Mouse (Mus musculus): ENCODE results near the gene Shisa4. TPM values are rescaled to one million over a fixed set of nuclear protein-coding genes. Genes with fewer than 3 reads are reported as not detected.
"Not testable (repeated sequence)": the region's sequence is repeated elsewhere in the genome, so short reads cannot be mapped to it uniquely, and the experiment has no call there.

Shisa4 gene
- polyA plus RNA-seq, 1 experiment from 2014 or later, result 23.5 TPM

DNA sequence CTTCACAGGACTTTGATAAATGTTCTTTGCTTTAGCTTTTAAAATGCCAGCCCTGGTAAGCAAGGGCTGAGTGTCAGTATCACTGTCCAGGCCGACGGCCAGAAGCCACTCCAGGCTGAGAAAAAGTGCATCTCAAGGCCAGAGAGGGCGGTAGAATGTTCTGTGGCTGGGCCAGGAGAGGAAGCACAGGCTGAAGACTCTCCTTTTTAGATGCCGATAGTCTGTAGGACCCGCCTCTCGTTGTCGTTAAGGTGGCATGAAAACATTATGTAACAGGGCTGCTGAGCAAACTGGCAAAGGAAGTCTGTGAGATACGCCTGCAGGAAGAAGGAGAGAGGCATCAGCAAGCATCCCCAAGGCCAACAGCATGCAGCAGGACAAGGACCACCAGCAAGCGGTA, 10.1 kb upstream of the Shisa4 start:
- Histone ChIP-seq H3K4me1 (ENCODE audit: control insufficient read depth, insufficient read depth, low read length) (peaks cover 6% of the 10 kb centered on the region), H3K36me3 (ENCODE audit: control insufficient read depth, insufficient read depth) (peaks cover 69% of the 10 kb centered on the region), H3K4me3 (ENCODE audit: low read length) (no peak overlapping the region), H3K27ac (ENCODE audit: low read length) (no peak overlapping the region), H3K9me3 (replicated peaks; ENCODE audit: control insufficient read depth, low read length) (no peaks in the 10 kb centered on the region), H3K4me2 (ENCODE audit: low read depth, low read length) (no peak overlapping the region), H3K9ac (ENCODE audit: low read length) (no peak overlapping the region), H3K27me3 (ENCODE audit: control insufficient read depth, insufficient read depth, low read length) (no peaks in the 10 kb centered on the region)
- WGBS, result 80% methylated on average over 9 of the region's 9 CpGs
- no peak for ATAC-seq (replicated peaks; ENCODE audit: extremely low read depth, insufficient read depth, low FRiP score)

- WGBS, result 94% methylated on average over 5 of the region's 5 CpGs
- H3K9me3 ChIP-seq (replicated peaks; ENCODE audit: control insufficient read depth, low read length), result no peaks in the 10 kb centered on the region
- no peak overlapping the region for H3K4me2 ChIP-seq (ENCODE audit: low read depth, low read length)
- H3K27me3 ChIP-seq (ENCODE audit: control insufficient read depth, insufficient read depth, low read length), result no peaks in the 10 kb centered on the region
- no peak overlapping the region for H3K27ac ChIP-seq (ENCODE audit: low read length)
- H3K9ac ChIP-seq (ENCODE audit: low read length), result no peak overlapping the region
- peaks cover 61% of the 10 kb centered on the region for H3K36me3 ChIP-seq (ENCODE audit: control insufficient read depth, insufficient read depth)
- peaks cover 16% of the 10 kb centered on the region for H3K4me1 ChIP-seq (ENCODE audit: control insufficient read depth, insufficient read depth, low read length)
- ATAC-seq (replicated peaks; ENCODE audit: extremely low read depth, insufficient read depth, low FRiP score), result no peak
- no peak overlapping the region for H3K4me3 ChIP-seq (ENCODE audit: low read length)
Observed at GRCm38 (mm10) chr1:135384171-135384570, 9.1 kb upstream of the Shisa4 start.

DNA sequence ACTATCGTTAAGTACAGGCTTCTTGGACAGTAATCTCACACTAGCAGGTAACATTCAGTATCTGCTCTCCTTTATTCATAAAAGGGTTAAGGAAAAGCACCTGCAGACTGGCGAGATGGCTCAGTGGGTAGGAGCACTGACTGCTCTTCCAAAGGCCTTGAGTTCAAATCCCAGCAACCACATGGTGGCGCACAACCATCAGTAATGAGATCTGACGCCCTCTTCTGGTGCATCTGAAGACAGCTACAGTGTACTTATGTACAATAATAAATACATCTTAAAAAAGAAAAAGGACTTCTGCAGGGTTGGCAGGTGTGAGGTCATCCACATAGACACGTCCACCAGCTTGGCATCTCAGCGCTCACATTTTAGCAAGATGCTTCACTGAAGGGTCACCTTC, 6.5 kb upstream of the Shisa4 start:
- peaks cover 35% of the 10 kb centered on the region for H3K36me3 ChIP-seq (ENCODE audit: control insufficient read depth, insufficient read depth)
- not testable (repeated sequence) for H3K4me2 ChIP-seq (ENCODE audit: low read depth, low read length); H3K27ac ChIP-seq (ENCODE audit: low read length); H3K27me3 ChIP-seq (ENCODE audit: control insufficient read depth, insufficient read depth, low read length); H3K4me3 ChIP-seq (ENCODE audit: low read length); H3K9me3 ChIP-seq (replicated peaks; ENCODE audit: control insufficient read depth, low read length); H3K9ac ChIP-seq (ENCODE audit: low read length); ATAC-seq (replicated peaks; ENCODE audit: extremely low read depth, insufficient read depth, low FRiP score)
- WGBS, result 64% methylated on average over 6 of the region's 6 CpGs
- H3K4me1 ChIP-seq (ENCODE audit: control insufficient read depth, insufficient read depth, low read length), result peaks cover 30% of the 10 kb centered on the region

DNA sequence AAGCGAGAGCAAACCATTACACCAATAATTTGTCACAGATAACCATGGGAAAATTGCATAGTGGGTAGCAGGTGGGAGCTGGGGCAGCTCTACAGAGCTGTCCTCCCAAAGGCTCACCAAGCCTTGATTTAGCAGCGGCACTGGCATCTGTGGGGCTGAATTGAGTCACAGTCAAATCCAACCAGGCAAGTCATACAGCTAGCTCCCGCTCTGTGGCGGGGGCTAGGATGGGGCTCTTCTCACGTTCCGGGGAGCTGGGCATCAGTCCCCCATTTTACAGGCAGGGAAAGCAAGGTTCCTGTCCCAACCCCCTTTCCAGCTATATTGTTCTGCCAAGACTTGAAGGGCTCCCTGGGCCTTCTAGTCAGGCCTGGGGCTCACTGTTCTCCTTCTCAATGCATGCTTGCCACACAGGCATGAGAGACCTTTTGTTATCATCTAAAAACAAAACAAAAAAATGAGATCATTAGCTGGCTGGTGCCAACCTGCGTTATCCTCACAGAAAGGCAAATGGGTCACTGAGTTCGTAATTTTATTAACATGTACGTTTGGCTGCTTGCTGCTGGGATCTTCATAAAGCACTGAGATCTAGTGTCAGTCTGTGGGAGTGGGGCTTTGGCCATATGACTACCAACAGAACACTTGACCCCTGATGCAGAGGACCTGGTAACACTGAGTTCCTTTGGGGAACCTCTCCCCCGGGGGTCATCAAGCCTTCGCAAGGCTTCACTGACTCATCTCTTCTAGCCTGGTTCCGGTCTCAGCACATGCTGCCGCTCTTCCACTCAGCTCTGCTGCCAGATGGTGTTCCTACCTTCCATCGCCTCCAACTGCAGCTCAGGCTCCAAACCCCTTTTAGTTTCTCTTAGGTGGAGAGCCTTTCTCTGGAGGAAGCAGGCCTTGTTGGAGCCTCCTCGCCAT, 5.3 kb upstream of the Shisa4 start:
- 0 out of 2 replicates have a peak, but pooled peaks have one; percentile 16 for ATAC-seq (replicated peaks; ENCODE audit: extremely low read depth, insufficient read depth, low FRiP score)
- Histone ChIP-seq H3K36me3 (ENCODE audit: control insufficient read depth, insufficient read depth) (peaks cover 24% of the 10 kb centered on the region), H3K4me3 (ENCODE audit: low read length) (no peak overlapping the region), H3K4me1 (ENCODE audit: control insufficient read depth, insufficient read depth, low read length) (peaks cover 30% of the 10 kb centered on the region), H3K27ac (ENCODE audit: low read length) (no peak overlapping the region), H3K4me2 (ENCODE audit: low read depth, low read length) (no peak overlapping the region), H3K9me3 (replicated peaks; ENCODE audit: control insufficient read depth, low read length) (no peaks in the 10 kb centered on the region), H3K9ac (ENCODE audit: low read length) (no peak overlapping the region), H3K27me3 (ENCODE audit: control insufficient read depth, insufficient read depth, low read length) (no peaks in the 10 kb centered on the region)
- WGBS, result 71% methylated on average over 15 of the region's 15 CpGs

GRCm38 (mm10) chr1:135379048-135379447, 4.0 kb upstream of the Shisa4 start:
- Histone ChIP-seq H3K9me3 (replicated peaks; ENCODE audit: control insufficient read depth, low read length) (no peaks in the 10 kb centered on the region), H3K27ac (ENCODE audit: low read length) (peak overlapping the region; percentile 84), H3K36me3 (ENCODE audit: control insufficient read depth, insufficient read depth) (peaks cover 12% of the 10 kb centered on the region), H3K4me1 (ENCODE audit: control insufficient read depth, insufficient read depth, low read length) (peaks cover 39% of the 10 kb centered on the region), H3K27me3 (ENCODE audit: control insufficient read depth, insufficient read depth, low read length) (no peaks in the 10 kb centered on the region), H3K4me3 (ENCODE audit: low read length) (no peak overlapping the region), H3K4me2 (ENCODE audit: low read depth, low read length) (peak overlapping the region; percentile 54), H3K9ac (ENCODE audit: low read length) (0 out of 2 replicates have a peak overlapping the region, but pooled peaks have one; percentile 38)
- 36% methylated on average over 2 of the region's 2 CpGs for WGBS
- ATAC-seq (replicated peaks; ENCODE audit: extremely low read depth, insufficient read depth, low FRiP score), result no peak

- peak overlapping the region; percentile 84 for H3K27ac ChIP-seq (ENCODE audit: low read length)
- WGBS, result 30% methylated on average over 9 of the region's 9 CpGs
- H3K9ac ChIP-seq (ENCODE audit: low read length), result peak overlapping the region; percentile 51
- H3K4me2 ChIP-seq (ENCODE audit: low read depth, low read length), result peak overlapping the region; percentile 54
- H3K4me1 ChIP-seq (ENCODE audit: control insufficient read depth, insufficient read depth, low read length), result peaks cover 42% of the 10 kb centered on the region
- H3K4me3 ChIP-seq (ENCODE audit: low read length), result no peak overlapping the region
- peaks cover 7% of the 10 kb centered on the region; the same call in 1 of the 2 replicates for H3K36me3 ChIP-seq (ENCODE audit: control insufficient read depth, insufficient read depth)
- no peaks in the 10 kb centered on the region for H3K27me3 ChIP-seq (ENCODE audit: control insufficient read depth, insufficient read depth, low read length)
- no peaks in the 10 kb centered on the region for H3K9me3 ChIP-seq (replicated peaks; ENCODE audit: control insufficient read depth, low read length)
- ATAC-seq (replicated peaks; ENCODE audit: extremely low read depth, insufficient read depth, low FRiP score), result peak; percentile 66
Observed at GRCm38 (mm10) chr1:135378576-135378975, 3.5 kb upstream of the Shisa4 start.

DNA sequence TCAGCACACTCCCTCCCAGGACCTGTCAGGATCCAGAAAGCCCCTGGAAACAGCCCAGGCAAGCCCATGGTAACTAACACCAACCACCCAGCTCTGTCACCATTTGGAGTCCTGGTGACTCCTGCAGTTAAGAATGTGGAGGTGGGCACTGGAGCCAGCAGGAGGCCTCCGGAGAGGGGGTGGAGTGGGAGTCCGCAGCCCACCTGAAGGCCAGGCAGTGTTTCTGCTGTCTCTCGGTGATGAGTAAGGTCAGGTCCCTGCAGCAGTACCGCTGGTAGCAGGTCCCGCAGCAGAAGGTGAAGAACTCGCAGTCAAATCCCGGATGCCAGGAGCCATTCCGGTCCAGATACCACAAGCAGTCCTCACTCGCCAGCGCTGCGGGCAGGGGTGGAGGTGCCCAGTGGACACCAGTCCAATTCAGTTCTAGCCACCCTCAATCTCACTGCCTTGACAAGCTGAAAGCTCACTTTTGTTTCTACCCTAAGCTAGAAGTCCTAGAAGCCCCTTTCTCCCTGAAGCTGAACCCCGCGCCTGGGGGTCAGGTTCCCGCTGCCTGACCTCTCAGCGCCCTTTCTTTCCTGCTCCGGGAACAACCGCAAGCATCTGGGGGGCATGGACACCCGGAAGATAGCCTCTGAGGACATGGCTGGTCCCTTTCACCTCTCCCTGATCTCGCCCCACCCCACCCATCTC, 716 bp downstream of the Shisa4 start:
- ATAC-seq (replicated peaks; ENCODE audit: extremely low read depth, insufficient read depth, low FRiP score), result no peak
- Histone ChIP-seq H3K27me3 (ENCODE audit: control insufficient read depth, insufficient read depth, low read length) (peaks cover 3% of the 10 kb centered on the region; the same call in 1 of the 2 replicates), H3K27ac (ENCODE audit: low read length) (peak overlapping the region; percentile 24), H3K36me3 (ENCODE audit: control insufficient read depth, insufficient read depth) (no peaks in the 10 kb centered on the region), H3K9me3 (replicated peaks; ENCODE audit: control insufficient read depth, low read length) (no peaks in the 10 kb centered on the region), H3K4me2 (ENCODE audit: low read depth, low read length) (peak overlapping the region; percentile 86), H3K4me3 (ENCODE audit: low read length) (peak overlapping the region; percentile 67), H3K4me1 (ENCODE audit: control insufficient read depth, insufficient read depth, low read length) (peaks cover 28% of the 10 kb centered on the region), H3K9ac (ENCODE audit: low read length) (peak overlapping the region; percentile 73)
- WGBS, result 4% methylated on average over 19 of the region's 19 CpGs

GRCm38 (mm10) chr1:135373171-135373677, 1.8 kb downstream of the Shisa4 start:
- Histone ChIP-seq H3K36me3 (ENCODE audit: control insufficient read depth, insufficient read depth) (no peaks in the 10 kb centered on the region), H3K27me3 (ENCODE audit: control insufficient read depth, insufficient read depth, low read length) (peaks cover 3% of the 10 kb centered on the region; the same call in 1 of the 2 replicates), H3K9ac (ENCODE audit: low read length) (no peak overlapping the region), H3K4me1 (ENCODE audit: control insufficient read depth, insufficient read depth, low read length) (peaks cover 24% of the 10 kb centered on the region), H3K4me2 (ENCODE audit: low read depth, low read length) (no peak overlapping the region), H3K27ac (ENCODE audit: low read length) (no peak overlapping the region), H3K4me3 (ENCODE audit: low read length) (no peak overlapping the region), H3K9me3 (replicated peaks; ENCODE audit: control insufficient read depth, low read length) (no peaks in the 10 kb centered on the region)
- WGBS, result 76% methylated on average over 4 of the region's 4 CpGs
- ATAC-seq (replicated peaks; ENCODE audit: extremely low read depth, insufficient read depth, low FRiP score), result no peak
